In genomic region chr17:71526711-71527564, GRCm38 (mm10) we compare ENCODE assay signal across 8 mouse cellular contexts. TPM values are rescaled to one million over a fixed set of nuclear protein-coding genes. Genes with fewer than 3 reads are reported as not detected.
DNase-seq lines count a peak whose midpoint lies in the region; ATAC-seq and TF ChIP-seq lines count a peak whose summit lies in the region.

Ndc80 (minus strand) TSS chr17:71526857.

- peak; percentile 82 for ATAC-seq in activated CD4-positive, CD25-positive, alpha-beta regulatory T cell, adult 4 months

- peaks cover 8% of the 10 kb centered on the region for H3K36me3 ChIP-seq in megakaryocyte, embryonic 14.5 days (replicated peaks; ENCODE audit: low read length)

- H3K4me3 ChIP-seq in cortical plate, adult 2 months (ENCODE audit: insufficient read depth, low read length) = peak within 1 kb of the TSS; percentile 52
- H3K4me3 ChIP-seq in megakaryocyte, embryonic 14.5 days (replicated peaks) = peak within 1 kb of the TSS; percentile 97

- peak; percentile 84 for TF ChIP-seq POLR2A in cortical plate, adult 2 months (IDR thresholded peaks at IDR 0.05; ENCODE audit: extremely low read depth, insufficient read depth, low read length)

- peak within 1 kb of the TSS; percentile 30 for H3K27ac ChIP-seq in cortical plate, adult 2 months (ENCODE audit: insufficient read depth, low read length)

- TF ChIP-seq CTCF in cortical plate, adult 2 months (IDR thresholded peaks at IDR 0.05; ENCODE audit: extremely low read depth, insufficient read depth, low read length) = no peak

- H3K4me1 ChIP-seq in cortical plate, adult 2 months (ENCODE audit: control insufficient read depth, insufficient read depth, low read length) = no peaks in the 10 kb centered on the region
- H3K4me1 ChIP-seq in megakaryocyte, embryonic 14.5 days = peaks cover 19% of the 10 kb centered on the region

- H3K9me3 ChIP-seq in megakaryocyte, embryonic 14.5 days = no peaks in the 10 kb centered on the region

- no peaks in the 10 kb centered on the region for H3K27me3 ChIP-seq in megakaryocyte, embryonic 14.5 days (replicated peaks)

- peak; percentile 81 to 91 for DNase-seq in gastrocnemius, adult 8-10 months (ENCODE audit: low spot score in 2 of 2)
- peak; percentile 86 for DNase-seq in hindlimb bud, embryonic 11.5 days (ENCODE audit: extremely low spot score, low read depth, low spot score)
- peak; percentile 76 to 92 for DNase-seq in left cerebral cortex, adult 8-10 months (ENCODE audit: low spot score in 2 of 2)
- DNase-seq in right cerebral cortex, postnatal 10 days (ENCODE audit: low spot score in 2 of 2) = peak; percentile 93 to 96
- peak; percentile 88 for DNase-seq in urinary bladder, postnatal 25 days (ENCODE audit: low spot score)

RNA-seq across cellular contexts. Expression of gene Ndc80, which starts in this region (rescaled TPM):
- 10 to 100 TPM; 23.7 to 24.7 TPM for polyA plus RNA-seq in activated CD4-positive, CD25-positive, alpha-beta regulatory T cell, adult 4 months (2017; shearing (Covaris generic))
- polyA plus RNA-seq in cortical plate, adult 2 months (2012; rRNA removed) = 0.17 and 0.38 TPM in 2 replicates
- total RNA-seq in gastrocnemius, adult 8-10 months (2022) = not detected
- under 1 TPM; 0.37 to 0.82 (median 0.44) TPM for total RNA-seq in left cerebral cortex, adult 8-10 months (2022)
- 1.2 and 2.9 TPM in 2 replicates for polyA plus RNA-seq in megakaryocyte, embryonic 14.5 days (2012; ENCODE audit: insufficient read depth, low replicate concordance)

Comparison
In these comparisons a context has a peak if more than half of its experiments do, and no peak if none do; other contexts are left out.
1. Peak in every context shown above with its lines: DNase-seq, ATAC-seq, H3K4me3 ChIP-seq and H3K27ac ChIP-seq.
2. Peak in DNase-seq in gastrocnemius, adult 8-10 months; RNA of the gene not detected or under 1 TPM.
3. Peak in DNase-seq in left cerebral cortex, adult 8-10 months; RNA of the gene not detected or under 1 TPM.